Mouse (Mus musculus): ENCODE measurements around the gene Mipep.

The Mipep gene

DNA sequence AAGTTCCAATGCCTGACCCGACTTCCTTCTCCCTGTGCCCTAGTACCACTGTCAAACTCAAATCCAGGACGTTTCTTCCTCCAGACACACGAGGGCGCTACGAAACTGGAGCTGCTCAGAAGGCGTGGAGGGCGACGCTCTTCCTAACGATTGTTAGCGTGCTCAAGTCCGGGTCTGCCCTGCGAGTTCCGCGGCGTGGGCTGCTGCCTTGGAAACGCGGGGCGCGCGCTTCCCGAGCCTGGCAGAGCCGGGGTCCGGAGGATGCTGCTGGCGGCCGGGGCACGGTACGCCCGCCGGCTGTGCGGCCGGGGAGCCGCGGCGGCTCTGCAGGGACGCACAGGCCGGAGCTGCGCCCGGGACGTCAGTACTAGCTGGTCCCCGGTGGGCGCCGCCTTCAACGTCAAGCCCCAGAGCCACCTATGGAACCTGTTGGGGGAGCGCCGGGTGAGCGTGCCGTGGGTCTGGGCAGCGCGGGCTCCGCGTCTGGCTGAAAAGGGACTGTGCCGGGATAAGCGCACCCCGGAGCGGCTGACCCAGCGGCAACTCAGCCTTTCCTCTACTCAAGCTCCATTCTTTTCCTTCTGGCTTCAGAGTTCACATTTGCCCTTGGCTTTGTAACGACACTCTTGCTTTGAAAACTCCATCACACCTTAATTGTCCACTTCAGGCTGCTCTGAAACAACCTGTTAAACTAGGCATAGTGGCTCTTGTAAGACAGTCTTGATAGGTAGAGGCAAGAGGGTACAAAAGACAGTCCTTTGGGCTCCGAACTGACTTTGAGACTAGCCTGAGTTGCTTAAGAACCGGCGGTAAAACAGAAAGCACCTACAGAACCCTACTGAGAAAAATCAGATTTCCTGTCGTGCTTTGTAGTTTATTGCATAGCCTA lies at the start of gene Mipep:
Gene Mipep, plus strand, starts transcription at position 147 of the 889 bp plus-strand sequence.
- DNase-seq = peak; percentile 89 to 90

DNA sequence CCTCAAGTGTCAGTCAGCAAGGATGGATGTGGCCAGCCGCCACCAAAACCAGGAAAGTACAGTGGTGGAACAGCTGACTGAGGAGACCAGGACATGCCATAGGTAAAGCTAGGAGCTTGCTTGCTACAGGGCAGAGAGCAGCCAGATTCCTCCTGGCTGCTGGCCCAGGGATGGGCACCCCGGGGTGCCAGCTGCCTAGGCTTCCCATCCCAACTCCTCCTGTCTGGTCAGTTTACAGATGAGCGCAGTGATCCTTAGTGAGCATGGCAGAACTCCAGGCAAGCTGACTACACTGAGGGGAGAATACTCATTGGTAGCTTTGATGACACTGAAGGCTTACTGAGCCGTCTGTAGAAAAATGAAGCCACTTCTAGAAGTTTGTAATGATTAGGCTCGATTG lies 49.2 kb upstream of the Mipep start:
- DNase-seq = no peak

DNA sequence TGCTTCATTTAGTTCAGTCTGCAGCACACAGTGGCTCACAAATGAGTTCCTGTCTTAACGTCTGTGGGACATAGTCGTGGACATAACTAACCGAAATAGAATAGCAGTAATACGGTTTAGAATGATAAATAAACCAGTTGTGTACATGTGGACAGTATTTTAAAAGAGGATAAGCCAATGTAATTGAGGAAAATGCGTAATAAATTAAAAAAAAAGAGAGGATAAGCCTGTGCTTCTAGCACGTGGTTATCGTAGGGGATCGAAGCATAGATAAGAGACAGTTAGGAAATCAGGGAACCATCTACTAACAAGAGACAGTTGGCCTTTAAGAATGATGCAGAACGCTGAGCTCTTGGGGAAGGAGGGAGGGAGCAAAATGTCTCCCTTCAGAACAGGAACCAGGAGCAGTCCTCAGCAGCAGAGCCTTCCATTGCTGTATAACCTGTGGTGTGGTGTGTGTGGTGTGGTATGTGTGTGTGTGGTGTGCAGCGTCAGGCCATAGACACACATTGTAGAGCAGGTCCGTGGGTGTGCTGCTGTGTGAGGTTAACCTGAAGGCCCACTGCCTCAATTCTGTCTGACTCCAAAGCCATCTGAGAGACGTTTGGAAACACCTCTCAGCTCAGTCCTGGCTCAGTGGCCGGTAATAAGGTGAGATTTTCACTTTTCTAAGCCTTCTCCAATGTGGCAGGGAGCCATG lies 48.4 kb upstream of the Mipep start:
- no peak for DNase-seq

DNA sequence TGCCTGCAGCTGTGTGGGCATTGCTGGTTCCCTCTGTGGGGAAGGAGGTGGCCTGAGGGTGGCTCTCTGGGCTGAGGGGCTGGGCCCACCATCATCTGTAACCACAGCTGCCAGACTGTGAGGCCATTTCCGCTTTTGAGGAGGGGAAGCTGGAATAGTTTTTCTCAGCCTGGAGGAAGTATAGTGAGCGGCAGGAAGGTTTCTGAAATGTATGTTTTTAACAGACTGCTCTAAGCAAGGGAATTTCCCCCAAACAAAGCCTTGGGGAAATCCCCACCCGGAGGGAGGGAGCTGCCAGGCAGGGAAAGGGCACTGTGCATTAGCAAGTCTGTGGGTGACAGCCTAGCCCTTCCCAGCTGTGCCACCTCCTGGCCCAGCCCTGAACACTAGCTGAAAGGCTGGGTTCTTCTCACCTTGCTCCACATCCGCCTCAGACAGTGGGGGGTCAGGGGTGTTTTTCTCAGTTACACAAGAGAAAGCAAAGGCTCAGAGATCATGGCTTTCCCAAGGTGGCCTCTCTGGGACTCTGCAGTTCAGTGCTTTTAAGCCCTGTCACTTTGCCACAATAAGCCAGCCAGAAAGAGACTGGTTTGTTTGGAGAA lies 47.7 kb upstream of the Mipep start:
- peak; percentile 78 to 79 for DNase-seq

DNA sequence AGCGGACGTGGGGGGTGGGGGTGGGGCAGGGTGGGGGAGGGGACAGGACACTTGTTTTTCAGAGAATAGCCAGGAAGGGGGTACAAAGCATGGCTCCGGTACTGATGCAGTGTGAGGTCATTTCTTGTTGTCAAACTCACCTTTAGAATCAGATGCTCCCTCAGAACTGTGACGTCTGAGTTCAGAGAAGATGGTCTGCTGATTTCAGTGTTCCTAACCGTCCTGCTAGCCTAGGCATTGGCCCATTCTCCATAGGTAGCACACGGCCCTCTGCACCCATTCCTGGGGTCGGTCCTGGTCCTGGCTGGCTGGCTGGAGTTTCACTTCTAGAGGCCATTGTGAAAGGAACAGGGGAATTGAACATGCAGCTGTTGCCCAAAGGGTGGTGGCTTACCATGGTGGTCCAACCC lies 47.2 kb upstream of the Mipep start:
- no peak for DNase-seq

DNA sequence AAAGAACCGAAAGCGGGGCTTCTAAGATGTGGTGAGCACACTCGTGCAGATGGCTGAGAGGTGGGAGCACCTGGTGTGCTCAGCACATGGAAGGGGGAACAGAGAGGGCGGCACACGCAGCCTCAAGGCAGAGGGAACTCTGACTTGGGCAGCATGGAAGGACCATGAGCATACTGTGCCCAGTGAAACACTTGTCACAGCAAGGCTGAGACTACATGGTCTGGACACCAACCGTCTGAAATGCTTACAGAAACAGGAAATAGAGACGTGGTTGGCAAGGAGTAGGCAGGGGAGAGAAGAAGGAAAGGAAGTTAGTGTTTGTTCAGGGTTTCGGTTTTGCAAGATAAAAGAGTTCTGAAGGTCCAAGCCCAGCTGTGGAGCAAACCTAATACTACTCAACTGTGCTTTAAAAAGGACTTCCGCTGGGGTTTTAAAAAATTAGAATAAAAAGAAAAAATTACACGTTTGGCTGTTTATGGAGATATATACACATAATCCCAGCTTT lies 45.9 kb upstream of the Mipep start:
- peak in 1 of 2 experiments; percentile 47 for DNase-seq

DNA sequence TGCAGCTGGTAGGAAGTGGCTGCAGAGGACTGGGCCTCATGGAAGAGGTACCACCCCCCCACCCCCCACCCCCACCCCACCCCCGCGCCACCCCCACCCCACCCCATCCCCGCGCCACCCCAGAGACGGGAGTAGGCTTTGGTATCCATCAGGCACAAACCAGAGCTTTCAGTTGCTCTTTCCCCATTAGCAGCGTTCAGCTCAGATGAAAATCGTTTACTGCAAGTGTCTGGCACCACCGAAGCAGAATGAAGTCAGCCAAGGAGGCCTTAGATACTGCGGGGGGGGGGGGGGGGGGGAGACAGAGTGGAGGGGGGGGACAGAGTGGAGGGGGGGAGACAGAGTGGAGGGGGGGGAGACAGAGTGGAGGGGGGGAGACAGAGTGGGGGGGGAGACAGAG lies 45.2 kb upstream of the Mipep start:
- DNase-seq = no peak

DNA sequence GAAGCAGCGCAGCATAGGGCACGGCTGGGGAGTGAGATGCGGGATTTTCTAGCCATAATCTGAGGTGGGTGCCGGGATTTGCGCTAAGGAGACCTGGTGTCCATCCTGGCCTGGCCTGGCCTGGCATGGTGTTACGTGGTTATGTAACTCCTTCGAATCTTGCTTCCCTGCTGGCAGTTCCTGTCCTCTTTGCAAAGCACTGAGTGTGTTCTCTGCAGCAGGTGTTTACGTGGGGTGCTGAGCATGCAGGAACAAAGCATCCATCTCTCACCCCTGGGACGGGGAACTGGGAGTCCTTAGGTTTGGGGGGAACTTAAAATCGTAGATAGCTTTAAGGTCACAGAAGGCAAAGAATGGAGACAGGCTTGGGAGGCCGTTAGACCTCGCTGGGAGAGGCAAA lies 44.8 kb upstream of the Mipep start:
- DNase-seq = no peak

DNA sequence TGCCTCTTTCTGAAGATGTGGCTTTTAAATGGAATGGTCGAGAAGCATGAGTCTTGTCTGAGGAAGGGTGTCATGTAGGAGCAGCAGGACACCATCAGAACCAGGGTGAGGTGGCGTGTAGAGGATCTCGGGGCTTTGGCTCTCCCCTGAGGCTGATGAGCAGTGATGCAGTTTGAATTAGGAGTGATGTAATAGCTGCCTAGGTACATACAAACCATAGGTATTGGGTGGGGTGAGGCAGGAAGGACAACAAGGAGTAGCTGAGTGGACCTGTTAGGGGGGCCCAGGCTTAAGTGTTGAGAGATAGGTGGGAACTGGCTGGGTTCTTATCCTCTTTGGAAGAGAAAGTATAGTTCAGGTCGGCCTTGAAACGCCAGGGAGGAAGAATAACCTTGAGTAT lies 43.9 kb upstream of the Mipep start:
- no peak for DNase-seq

DNA sequence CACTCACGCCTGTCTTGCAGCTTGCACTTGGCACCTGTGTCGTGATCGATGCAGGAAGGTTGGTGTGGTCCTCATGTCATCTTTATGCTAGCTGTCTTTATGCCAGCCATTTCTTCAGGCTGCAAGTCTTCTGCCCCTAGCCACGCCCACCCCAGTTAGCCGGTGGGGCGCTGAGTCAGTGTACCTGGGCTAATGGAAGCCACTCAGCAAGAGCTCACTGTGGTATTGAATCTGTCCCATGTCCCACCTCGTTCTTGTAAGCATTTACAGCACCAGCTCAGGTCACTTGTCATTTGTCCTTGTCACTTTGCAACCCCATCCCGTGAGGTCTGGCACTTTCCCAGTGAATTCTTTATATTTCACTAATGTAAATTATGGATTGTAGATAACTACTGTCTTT lies 43.3 kb upstream of the Mipep start:
- no peak for DNase-seq

DNA sequence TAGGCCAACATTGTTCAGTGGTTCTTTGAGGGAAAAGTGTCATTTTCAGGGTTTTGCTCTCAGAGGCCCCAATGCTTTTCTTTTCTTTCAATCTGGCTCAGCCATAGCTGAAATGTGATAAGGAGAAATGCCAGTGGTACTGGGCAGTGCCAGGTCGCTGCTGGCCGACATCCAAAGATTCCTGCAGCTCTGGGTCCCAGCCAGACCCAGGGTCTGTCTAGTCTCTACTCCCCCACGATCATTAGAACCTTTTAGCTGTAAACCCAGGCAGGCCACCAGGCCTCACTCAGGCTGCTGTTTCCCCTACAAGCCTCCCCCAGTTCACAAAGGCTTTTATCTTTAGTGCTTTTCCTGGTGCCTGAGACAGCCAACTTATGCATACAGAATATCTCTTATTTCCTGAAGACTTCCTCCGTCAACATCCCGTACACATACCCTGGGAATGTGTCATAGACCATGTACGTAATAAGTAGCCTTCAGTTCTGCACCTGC lies 42.8 kb upstream of the Mipep start:
- peak; percentile 70 to 80 for DNase-seq

DNA sequence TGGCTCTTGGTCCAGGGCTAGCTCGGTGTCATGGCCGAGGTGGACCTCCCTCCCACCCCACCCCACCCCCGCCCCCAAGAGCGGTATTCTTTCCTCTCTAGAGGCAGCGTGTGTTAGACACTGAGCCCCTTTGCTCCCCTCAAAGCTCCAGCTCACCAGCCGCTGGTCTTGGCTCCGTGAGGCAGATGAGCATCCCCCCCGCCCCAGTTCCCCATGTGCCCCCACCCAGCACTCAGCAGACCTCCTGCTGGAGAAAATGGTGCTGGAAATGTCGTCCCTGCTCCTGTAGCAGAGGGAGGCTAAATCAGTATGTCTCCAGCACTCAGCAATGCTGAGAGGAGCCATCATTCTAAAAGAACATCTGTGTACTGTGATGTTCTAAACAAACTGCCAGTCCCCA lies 40.7 kb upstream of the Mipep start:
- no peak for DNase-seq

DNA sequence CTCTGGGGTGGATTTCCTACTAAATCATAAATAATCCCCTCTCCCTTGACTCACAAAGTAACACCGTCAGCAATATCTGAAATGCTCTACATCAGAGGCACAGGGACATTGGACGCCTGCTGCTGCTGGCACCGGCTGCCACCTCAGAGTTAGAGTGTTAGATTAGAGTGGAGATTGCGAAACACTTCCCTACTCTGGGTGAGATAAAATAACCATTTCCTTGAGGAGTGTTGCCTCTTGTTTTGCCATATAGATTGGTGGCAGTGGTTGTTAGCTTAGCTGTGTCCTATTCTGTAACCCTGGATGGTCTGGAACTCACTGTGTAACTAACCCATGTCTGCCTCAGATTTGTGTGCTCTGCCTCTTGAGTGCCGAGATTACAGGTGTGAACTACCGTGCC lies 39.2 kb upstream of the Mipep start:
- peak in 1 of 2 experiments; percentile 60 for DNase-seq

DNA sequence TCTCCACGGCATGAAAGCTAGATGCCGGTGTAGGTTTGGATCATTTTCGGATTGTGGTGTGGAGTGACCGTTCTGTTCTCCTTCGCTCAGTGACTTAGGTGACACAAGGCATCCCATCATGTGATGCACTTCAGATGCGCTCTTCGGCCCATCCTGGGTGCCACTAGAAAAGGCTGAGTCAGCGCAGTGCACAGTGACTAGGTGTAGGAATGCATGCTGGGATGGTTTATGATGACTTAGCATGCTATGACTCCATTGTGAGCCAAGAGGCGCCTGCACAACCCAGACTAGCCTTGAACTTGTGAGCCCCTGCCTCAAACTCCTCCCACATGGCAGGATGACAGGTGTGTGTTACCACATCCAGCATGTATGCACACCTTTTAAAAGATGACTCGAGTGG lies 38.2 kb upstream of the Mipep start:
- no peak for DNase-seq

DNA sequence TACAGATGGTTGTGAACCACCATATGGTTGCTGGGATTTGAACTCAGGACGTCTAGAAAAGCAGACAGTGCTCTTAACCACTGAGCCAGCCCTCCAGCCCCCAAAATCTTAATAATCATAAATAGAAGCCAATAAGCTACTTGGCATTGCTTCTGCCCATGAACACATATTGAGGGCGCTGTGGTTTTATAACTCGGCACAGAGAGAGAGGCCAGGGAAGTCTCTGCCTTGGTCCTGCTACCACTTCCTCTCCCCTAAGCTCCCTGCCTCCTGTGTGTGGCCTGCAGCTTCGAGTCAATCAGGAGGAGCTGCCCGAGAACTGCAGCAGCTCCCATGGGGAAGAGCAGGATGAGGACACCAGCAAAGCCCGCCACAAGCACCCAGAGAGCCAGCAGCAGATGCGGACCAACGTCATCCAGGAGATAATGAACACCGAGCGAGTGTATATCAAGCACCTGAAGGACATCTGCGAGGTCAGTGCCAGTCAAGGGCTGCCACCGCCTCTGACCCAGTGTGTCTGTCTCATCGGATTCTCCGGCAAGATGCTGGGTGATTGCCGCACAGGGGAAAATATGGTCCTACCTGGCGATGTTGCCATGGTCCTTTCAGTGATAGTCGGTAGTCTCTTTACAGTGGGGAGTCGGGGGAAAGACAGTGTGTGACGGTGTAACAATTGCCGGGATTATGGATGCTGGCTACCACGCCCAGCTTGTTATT lies 37.1 kb upstream of the Mipep start:
- DNase-seq = no peak

DNA sequence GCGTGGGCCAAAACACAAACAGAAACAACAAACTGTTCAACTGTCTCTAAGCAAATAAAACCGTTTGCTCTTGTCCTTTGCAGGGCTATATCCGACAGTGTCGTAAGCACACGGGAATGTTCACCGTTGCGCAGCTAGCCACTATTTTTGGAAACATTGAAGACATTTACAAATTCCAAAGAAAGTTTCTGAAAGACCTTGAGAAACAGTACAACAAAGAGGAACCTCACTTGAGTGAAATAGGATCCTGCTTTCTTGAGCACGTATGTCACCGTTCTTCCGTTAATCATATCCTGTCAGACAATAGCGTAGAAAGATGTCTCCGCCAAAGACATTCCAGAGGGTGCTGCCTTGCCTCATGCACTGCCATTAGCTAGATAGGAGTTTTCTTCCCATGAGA lies 34.5 kb upstream of the Mipep start:
- DNase-seq = no peak

DNA sequence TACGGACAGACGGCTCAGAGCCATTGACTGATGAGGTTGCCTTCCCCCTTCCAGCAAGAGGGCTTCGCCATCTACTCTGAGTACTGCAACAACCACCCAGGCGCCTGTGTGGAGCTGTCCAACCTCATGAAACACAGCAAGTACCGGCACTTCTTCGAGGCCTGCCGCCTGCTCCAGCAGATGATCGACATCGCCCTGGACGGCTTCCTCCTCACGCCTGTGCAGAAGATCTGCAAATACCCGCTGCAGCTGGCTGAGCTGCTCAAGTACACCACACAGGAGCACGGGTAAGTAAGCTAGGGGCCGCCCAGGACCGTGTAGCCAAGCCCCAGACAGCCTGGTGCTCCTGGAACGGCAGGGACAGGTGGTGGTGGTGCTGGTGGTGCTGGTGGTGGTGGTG lies 32.8 kb upstream of the Mipep start:
- DNase-seq = no peak

DNA sequence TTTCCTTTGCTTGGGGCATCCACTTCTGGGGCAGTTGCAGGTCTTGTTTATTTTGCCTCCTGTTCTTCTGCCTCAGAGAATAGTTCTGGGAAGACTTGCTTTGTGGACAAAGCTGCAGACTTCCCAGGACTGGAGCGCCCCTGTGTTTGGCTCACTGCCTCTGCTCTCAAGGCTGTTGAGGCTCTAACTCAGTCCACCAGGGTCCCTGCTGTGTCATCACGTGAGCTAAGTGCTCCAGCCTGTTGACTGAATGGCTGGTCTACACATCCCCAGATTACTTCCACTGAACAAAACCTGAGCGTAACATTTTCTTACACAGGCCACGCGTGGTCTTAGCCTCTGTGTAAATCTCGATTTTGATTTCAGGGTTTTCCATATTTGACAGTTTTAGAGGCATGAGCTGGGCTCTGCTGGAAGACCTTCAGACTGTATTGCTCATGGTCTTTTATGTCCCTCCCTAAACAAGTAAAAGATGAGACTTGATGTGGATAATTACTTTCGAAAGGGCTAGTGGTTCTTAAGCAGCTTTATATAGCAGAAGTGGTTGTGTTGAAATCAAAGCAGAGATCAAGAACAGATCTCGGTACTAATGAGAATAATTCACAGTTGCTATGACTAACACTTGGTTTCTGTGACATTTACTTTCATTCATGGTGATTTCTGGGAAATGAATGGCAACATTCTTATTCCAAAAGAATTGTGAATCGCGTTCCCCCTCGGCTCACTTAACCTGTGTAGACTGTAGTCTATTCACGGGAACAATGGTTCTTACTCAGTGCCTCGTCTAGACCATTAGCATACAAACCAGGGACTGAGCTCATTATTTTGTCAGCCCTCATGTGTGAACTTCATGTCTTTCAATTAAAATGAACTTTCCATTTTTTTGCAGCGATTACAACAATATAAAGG lies 31.2 kb upstream of the Mipep start:
- no peak for DNase-seq

DNA sequence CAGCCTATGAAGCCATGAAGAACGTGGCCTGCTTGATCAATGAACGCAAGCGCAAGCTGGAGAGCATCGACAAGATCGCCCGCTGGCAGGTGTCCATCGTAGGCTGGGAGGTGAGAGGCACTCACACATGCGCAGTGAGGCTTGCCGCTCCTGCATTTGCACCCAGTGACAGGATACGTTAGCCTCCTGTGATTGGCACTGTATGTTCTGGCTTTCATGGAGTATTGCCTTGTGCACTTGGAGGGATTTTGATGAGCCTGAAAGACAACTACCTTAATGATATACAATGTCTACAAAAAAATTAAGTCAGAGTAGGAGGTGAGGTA lies 30.6 kb upstream of the Mipep start:
- no peak for DNase-seq

DNA sequence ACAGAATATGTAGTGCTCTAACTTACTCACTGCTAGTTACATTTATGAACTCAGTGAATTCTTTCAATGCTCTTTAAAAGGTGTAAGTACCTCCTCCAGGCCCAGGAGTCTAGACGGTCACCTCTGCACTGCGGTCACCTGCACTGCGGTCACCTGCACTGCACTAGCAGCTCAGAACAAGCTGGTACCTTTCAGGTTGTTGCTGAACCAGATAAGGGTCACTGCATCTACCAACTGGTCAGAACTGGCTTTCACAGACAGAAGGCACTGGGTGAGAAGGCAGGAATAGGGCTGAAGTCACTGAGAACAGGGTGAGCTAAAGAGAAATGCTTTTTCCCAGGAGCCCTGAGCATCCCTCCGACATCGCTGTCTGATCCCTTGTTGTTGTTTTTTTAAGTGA lies 29.7 kb upstream of the Mipep start:
- DNase-seq = no peak

DNA sequence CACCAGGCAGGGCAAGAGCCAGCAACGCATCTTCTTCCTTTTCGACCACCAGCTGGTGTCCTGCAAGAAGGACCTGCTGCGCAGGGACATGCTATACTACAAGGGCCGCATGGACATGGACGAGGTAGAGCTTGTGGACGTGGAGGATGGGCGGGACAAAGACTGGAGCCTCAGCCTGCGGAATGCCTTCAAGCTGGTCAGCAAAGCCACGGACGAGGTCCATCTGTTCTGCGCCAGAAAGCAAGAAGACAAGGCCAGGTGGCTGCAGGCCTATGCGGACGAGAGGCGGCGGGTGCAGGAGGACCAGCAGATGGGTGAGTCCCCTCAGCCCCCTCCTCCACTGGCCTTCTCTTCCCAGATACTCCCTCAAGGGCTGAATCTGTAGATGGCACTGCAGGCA lies 28.1 kb upstream of the Mipep start:
- DNase-seq = no peak

DNA sequence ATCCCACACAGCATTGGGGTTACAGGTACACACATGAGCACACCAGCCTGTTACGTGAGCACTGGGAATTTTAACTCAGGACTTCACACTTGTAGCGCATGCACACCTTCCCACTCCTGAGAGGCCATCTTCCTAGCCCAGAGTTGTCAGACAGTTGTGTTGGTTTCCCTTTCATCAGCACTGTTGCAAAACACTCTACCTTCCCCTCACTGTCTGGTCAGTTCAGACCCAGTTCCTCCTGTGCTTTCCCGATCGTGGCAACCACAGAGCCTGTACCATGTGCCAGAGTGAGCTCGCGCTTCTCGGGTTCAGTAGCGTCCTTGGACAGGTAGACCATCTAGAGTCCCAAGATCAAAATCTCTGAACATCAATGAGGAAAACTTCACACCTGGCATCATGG lies 27.1 kb upstream of the Mipep start:
- DNase-seq = no peak
